Mouse (Mus musculus) liver, adult 2 months (tissue): ENCODE results near the gene Gng7. TPM values are rescaled to one million over a fixed set of nuclear protein-coding genes. Genes with fewer than 3 reads are reported as not detected.

ENCODE experiments used
- DNase-seq: peaks from one replicate; pipeline ENCODE4 v3.0.0-alpha.2; 2011; ENCODE audit warnings: low read depth, low spot score; ENCODE audit errors: extremely low read depth
- H3K27ac ChIP-seq: fragments of 200-500 bp; replicated peaks from 2 replicates; pipeline ENCODE4 v1.5.1; 2012; ENCODE audit warnings: low read depth, mild to moderate bottlenecking, control low read depth, inconsistent platforms, low read length; ENCODE audit not compliant: insufficient read depth
- H3K27me3 ChIP-seq: fragments of 200-500 bp; 2 replicates; pipeline ENCODE4 v1.6.1; 2012; ENCODE audit warnings: mild to moderate bottlenecking, moderate library complexity, low read length, inconsistent platforms; ENCODE audit not compliant: control insufficient read depth, insufficient read depth
- H3K36me3 ChIP-seq: fragments of 200-500 bp; 2 replicates; pipeline ENCODE4 v1.6.1; 2012; ENCODE audit warnings: low read length, inconsistent platforms; ENCODE audit not compliant: control insufficient read depth, insufficient read depth
- H3K4me1 ChIP-seq: fragments of 200-500 bp; 2 replicates; pipeline ENCODE4 v1.6.1; 2011; ENCODE audit warnings: low read length; ENCODE audit not compliant: control insufficient read depth, insufficient read depth
- H3K4me3 ChIP-seq: fragments of 200-500 bp; 2 replicates; pipeline ENCODE4 v1.5.1; 2011; ENCODE audit warnings: low read depth, mild to moderate bottlenecking, control low read depth, low read length, moderate library complexity; ENCODE audit not compliant: insufficient read depth
- H3K79me2 ChIP-seq: fragments of 200-500 bp; 2 replicates; pipeline ENCODE4 v1.6.1; 2012; ENCODE audit warnings: inconsistent platforms, mild to moderate bottlenecking, low read length, moderate library complexity; ENCODE audit not compliant: control insufficient read depth, insufficient read depth
- H3K9ac ChIP-seq: fragments of 200-500 bp; 2 replicates; pipeline ENCODE4 v1.6.1; 2012; ENCODE audit warnings: low read depth, mild to moderate bottlenecking, control low read depth, inconsistent platforms, low read length
- CTCF ChIP-seq: fragments of 200-500 bp; IDR thresholded peaks from 2 replicates; pipeline ENCODE4 v1.5.1; 2011; ENCODE audit warnings: low read depth, low read length, control low read depth
- POLR2A ChIP-seq: fragments of 200-500 bp; IDR thresholded peaks from 2 replicates; pipeline ENCODE4 v1.6.1; 2011; ENCODE audit warnings: low read length, control low read depth; ENCODE audit not compliant: insufficient read depth; ENCODE audit errors: extremely low read depth
- WGBS: fragments of 180-500 bp; shearing (Covaris S2); methylation state at CpG from one replicate; pipeline ENCODE4 v1.1.7; 2018; 5-methylcytosine and 5-hydroxymethylcytosine counted together
- polyA plus RNA-seq: library from polyadenylated mRNA; depleted of rRNA; stranded (reverse); fragments of >200 nt; gene quantifications from 2 replicates; pipeline ENCODE4 v1.2.3, GENCODE M21; 2012
- total RNA-seq: library from RNA; depleted of rRNA; stranded (reverse); fragments of >200 nt; gene quantifications from 2 replicates; pipeline ENCODE4 v1.2.3, GENCODE M21; 2014

The Gng7 gene
- total and polyA plus RNA-seq, 2 experiments: 0.09 to 0.65 TPM

GRCm38 (mm10) chr10:80904709-80905108, 110.0 kb downstream of the Gng7 start:
- no peaks in the 10 kb centered on the region for H3K36me3 ChIP-seq

DNA sequence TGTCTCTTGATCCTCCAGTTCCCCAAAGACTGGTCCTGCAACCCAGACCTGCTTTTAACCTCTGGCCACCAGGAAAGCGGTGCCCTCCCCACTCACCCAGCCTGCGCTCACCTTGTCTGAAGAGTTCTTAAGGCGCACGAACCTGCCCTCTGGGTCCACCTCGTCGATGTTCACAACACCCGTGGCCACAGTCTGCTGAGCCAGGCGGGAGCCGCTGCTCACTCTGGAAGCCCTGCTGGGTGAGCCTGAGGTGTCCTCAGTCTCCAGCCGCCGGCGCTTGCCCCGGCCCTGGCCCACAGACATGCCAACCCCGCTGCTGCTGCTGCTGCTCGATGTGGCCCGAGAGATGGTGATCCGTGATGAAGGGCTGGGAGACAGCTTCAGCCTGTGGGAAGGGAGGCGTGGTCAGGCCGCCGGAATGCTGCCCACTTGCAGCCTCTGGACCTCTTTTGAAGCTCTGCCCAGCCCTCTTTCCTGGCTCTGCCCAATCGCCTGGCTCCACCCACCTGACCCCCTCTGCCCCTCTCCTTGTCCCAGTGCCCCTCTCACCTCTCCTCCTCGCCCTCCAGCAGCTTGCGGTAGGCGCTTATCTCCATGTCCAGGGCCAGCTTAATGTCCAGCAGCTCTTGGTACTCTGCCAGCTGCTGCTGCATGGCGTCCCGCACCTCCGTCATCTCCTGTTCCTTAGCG, 110.6 kb downstream of the Gng7 start:
- no peak overlapping the region for H3K4me3 ChIP-seq
- WGBS: 89% methylated on average over 28 of the region's 28 CpGs
- H3K36me3 ChIP-seq: no peaks in the 10 kb centered on the region
- no peaks in the 10 kb centered on the region for H3K27me3 ChIP-seq
- H3K27ac ChIP-seq: no peak overlapping the region
- H3K9ac ChIP-seq: no peak overlapping the region
- H3K79me2 ChIP-seq: 0 out of 2 replicates have a peak, but pooled peaks cover under 1% of the 10 kb centered on the region
- TF ChIP-seq CTCF (no peak), POLR2A (no peak)
- peaks cover 10% of the 10 kb centered on the region for H3K4me1 ChIP-seq
- DNase-seq: no peak

More at GRCm38 (mm10) chr10:80904709-80905108, 110.0 kb downstream of the Gng7 start:
- Histone ChIP-seq H3K4me1 (peaks cover 4% of the 10 kb centered on the region), H3K9ac (no peak overlapping the region), H3K27ac (no peak overlapping the region), H3K27me3 (no peaks in the 10 kb centered on the region), H3K4me3 (no peak overlapping the region), H3K79me2 (no peaks in the 10 kb centered on the region)
- DNase-seq: no peak
- TF ChIP-seq CTCF: no peak
- no peak for TF ChIP-seq POLR2A
- 92% methylated on average over 11 of the region's 11 CpGs for WGBS

DNA sequence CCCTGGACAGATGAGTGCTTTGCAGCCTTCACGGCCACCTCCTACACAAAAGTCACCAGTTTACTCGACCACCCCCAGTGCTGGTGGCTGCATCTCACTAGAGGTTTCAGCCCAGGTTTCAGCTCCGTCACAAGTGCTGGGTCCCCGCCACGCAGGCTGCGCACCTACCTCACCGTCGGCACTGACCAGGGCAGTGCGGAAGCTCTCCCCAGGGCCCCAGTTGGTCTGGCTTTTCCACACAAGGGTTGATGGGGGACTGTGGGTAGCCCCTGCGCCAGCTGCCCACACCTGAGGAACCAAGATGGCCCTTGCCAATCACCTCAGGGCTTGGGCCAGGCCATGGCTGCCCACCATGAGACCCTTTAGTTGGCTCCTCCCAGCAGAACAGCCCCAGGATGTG, 111.5 kb downstream of the Gng7 start:
- 94% methylated on average over 10 of the region's 10 CpGs for WGBS
- no peak overlapping the region for H3K4me3 ChIP-seq
- H3K27me3 ChIP-seq: no peaks in the 10 kb centered on the region
- peaks cover 3% of the 10 kb centered on the region; the same call in 1 of the 2 replicates for H3K79me2 ChIP-seq
- peaks cover 10% of the 10 kb centered on the region for H3K4me1 ChIP-seq
- H3K27ac ChIP-seq: no peak overlapping the region
- H3K36me3 ChIP-seq: no peaks in the 10 kb centered on the region
- DNase-seq: no peak
- H3K9ac ChIP-seq: no peak overlapping the region
- no peak for TF ChIP-seq POLR2A
- no peak for TF ChIP-seq CTCF

DNA sequence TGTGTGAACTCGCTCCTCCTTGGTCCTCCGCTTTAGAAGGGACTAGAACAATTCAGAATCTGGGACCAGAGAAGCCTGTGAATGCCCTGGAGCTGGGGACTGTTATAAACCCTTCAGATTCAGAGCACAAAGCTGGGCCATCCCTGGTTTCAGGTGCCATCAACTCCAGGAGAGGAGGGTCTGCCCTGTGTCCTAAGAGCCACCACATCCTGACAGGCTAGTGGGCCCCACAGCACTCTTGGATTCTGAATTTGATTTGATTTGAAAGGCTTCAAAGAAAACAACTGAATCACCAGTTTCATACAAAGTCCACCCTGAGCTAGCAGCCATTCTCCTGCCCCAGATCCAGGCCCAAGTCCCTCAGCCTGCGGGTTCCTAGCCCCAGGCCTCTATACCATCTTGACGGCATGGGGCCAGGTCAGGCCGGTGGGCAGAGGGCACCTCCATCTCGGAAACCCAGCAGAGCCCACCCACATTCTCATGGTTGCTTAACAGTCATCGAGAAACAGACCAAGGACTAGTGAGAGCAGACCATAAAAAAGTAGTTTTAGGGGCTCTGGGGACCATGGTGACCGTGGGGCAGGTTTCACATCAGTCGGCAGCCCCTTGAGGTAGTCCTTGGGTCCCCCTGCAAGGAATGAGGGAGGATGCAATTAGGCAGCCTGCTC, 112.3 kb downstream of the Gng7 start:
- TF ChIP-seq POLR2A: no peak
- Histone ChIP-seq H3K9ac (no peak overlapping the region), H3K4me1 (peaks cover 10% of the 10 kb centered on the region), H3K27ac (no peak overlapping the region), H3K36me3 (no peaks in the 10 kb centered on the region), H3K4me3 (no peak overlapping the region), H3K79me2 (peaks cover 3% of the 10 kb centered on the region; the same call in 1 of the 2 replicates), H3K27me3 (no peaks in the 10 kb centered on the region)
- DNase-seq: no peak
- WGBS: 95% methylated on average over 9 of the region's 9 CpGs

DNA sequence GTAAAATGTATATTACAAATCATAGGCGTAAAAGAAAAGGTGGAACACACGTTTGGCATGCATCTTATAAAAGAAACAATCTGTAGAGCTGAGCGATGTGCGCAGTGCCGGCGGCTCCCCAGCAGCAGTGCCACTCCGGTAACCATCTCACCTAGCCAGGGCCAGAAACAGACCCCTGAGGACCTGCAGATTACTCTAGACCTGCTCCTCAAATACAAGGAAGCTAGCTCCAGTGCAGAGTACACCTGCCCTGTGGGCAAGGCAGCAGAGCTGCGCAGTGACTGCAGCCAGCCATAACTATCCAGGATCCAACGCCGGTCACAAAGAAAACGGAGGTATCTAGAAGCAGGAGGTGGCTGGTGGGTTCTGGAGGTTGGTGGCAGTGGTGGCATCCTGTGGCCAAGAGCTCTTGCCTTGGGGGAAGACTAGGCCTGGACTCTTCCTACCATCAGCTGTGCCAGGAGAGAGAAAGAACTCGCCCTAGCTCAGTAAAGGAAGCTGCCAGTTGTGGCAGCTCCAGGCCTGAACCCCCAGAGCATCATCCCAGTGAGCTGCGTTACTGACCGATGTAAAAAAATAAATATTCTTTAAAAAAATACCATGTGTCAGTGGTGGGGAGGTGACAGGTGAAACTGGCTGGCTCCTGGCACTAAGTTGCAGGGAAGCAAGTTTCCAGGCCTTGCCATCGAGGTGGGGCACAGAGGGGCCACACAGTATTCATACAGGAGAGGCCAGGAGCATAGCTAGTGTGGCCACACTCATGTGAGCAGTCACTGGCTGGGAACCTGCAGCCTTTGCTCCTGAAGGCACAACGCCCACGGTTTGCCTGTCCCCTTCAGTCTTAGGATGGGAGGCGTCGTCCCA, 113.1 kb downstream of the Gng7 start:
- no peaks in the 10 kb centered on the region for H3K27me3 ChIP-seq
- DNase-seq: no peak
- peak overlapping the region; percentile 8; the same call in 1 of the 2 replicates for H3K4me3 ChIP-seq
- 89% methylated on average over 19 of the region's 19 CpGs for WGBS
- peaks cover 10% of the 10 kb centered on the region for H3K4me1 ChIP-seq
- peak overlapping the region; percentile 20 for H3K9ac ChIP-seq
- peaks cover 3% of the 10 kb centered on the region; the same call in 1 of the 2 replicates for H3K79me2 ChIP-seq
- TF ChIP-seq POLR2A (no peak), CTCF (no peak)
- H3K27ac ChIP-seq: peak overlapping the region; percentile 48
- H3K36me3 ChIP-seq: no peaks in the 10 kb centered on the region
